Mouse (Mus musculus): ENCODE data around the gene Atp6v0a1.

DNA sequence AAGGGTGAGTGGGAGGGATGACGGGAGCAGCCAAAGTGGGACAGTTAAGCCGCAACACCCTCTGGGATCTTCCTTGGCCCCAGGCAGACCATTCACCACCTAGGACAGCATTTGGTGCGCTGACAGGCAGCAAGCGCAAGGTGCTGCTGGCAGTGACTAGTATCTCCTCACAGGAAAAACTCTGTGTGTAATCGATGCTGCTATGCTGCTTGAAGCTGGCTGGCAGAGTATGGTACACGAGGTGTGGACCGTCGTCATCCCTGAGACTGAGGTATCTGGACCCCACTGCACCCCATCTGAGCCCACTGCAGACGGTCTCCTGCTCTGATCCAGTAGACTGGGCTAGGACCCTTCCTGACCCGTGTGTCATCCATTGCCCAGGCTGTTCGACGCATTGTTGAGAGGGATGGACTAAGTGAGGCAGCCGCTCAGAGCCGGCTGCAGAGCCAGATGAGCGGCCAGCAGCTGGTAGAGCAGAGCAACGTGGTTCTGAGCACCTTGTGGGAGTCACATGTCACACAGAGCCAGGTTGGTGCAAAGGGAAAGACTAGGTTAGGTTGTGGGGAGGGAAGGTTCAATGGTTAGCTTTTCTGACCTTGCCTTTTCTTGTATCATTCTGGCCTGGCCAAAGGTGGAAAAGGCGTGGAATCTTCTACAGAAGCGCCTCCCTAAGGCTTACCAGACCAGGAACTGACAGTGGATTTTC lies 76.5 kb downstream of the Atp6v0a1 start:
- no peak for TF ChIP-seq TAL1 (IDR thresholded peaks at IDR 0.05; ENCODE audit: low read length)
- TF ChIP-seq GATA1 (IDR thresholded peaks at IDR 0.05; ENCODE audit: low read length): no peak
